Comparison of ENCODE assay signal across 9 mouse cellular contexts in the genomic region with DNA sequence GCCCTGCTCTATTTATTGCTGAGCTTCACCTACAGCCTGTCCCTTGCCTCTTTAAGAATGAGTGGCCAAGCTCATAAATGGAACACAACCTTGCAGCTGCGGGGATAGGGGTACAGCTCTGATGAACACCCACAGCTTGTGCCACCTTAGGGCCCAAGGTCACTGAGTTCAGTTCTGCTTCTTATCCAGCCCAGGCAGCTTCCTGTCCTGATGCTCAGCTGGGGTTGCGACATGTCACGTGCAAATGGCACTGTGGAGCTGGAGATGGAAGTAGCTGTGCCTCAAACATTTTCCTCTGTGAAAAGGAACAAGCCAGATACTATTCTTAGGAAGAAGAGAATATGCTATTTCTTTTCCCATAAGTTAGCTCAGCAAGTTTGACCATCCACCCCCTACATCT. TPM values are rescaled to one million over a fixed set of nuclear protein-coding genes. Genes with fewer than 3 reads are reported as not detected.
DNase-seq lines count a peak whose midpoint lies in the region; ATAC-seq and TF ChIP-seq lines count a peak whose summit lies in the region.
"Had no signal": no experiment of that assay in that cellular context is flagged by ENCODE, and none has a peak within 500 bp of the region (broad histone marks: within the 10 kb centered on the region; RNA-seq: fewer than 3 reads in every experiment).

No protein-coding gene starts in this region.

- peaks cover 10% of the 10 kb centered on the region for H3K4me1 ChIP-seq in embryonic facial prominence, embryonic 14.5 days (ENCODE audit: control insufficient read depth, insufficient read depth, low read length)
- peaks cover 34% of the 10 kb centered on the region for H3K4me1 ChIP-seq in embryonic facial prominence, embryonic 10.5 days
- H3K4me1 ChIP-seq in lung, embryonic 15.5 days = peaks cover 41% of the 10 kb centered on the region
- H3K4me1 ChIP-seq in lung, postnatal 0 days (ENCODE audit: insufficient read depth, low read depth, low read length) = peaks cover 25% of the 10 kb centered on the region
- H3K4me1 ChIP-seq in liver, embryonic 12.5 days = peaks cover 13% of the 10 kb centered on the region
- peaks cover 32% of the 10 kb centered on the region for H3K4me1 ChIP-seq in stomach, embryonic 16.5 days (ENCODE audit: control insufficient read depth, insufficient read depth, low read length)

- TF ChIP-seq CTCF in lung, postnatal 0 days (IDR thresholded peaks at IDR 0.05) = no peak

- no peaks in the 10 kb centered on the region for H3K36me3 ChIP-seq in embryonic facial prominence, embryonic 14.5 days (ENCODE audit: control insufficient read depth, insufficient read depth, low read length)
- peaks cover 17% of the 10 kb centered on the region; the same call in 1 of the 2 replicates for H3K36me3 ChIP-seq in embryonic facial prominence, embryonic 10.5 days (replicated peaks)
- H3K36me3 ChIP-seq in lung, embryonic 15.5 days = peaks cover 5% of the 10 kb centered on the region; the same call in 1 of the 2 replicates
- 0 out of 2 replicates have a peak, but pooled peaks cover 4% of the 10 kb centered on the region for H3K36me3 ChIP-seq in lung, postnatal 0 days (ENCODE audit: insufficient read depth, low read length)
- peaks cover 20% of the 10 kb centered on the region for H3K36me3 ChIP-seq in liver, embryonic 12.5 days
- H3K36me3 ChIP-seq in stomach, embryonic 16.5 days (ENCODE audit: control insufficient read depth, insufficient read depth, low read length) = no peaks in the 10 kb centered on the region

- no peak overlapping the region for H3K4me2 ChIP-seq in embryonic facial prominence, embryonic 14.5 days (ENCODE audit: low read depth, low read length)
- no peak overlapping the region for H3K4me2 ChIP-seq in lung, embryonic 15.5 days
- H3K4me2 ChIP-seq in lung, postnatal 0 days (replicated peaks; ENCODE audit: low read depth, low read length) = no peak overlapping the region
- H3K4me2 ChIP-seq in liver, embryonic 12.5 days = no peak overlapping the region
- H3K4me2 ChIP-seq in stomach, embryonic 16.5 days (ENCODE audit: low read depth, low read length) = no peak overlapping the region
- H3K4me2 ChIP-seq: embryonic facial prominence, embryonic 13.5 days had no signal

- H3K9me3 ChIP-seq in embryonic facial prominence, embryonic 14.5 days (ENCODE audit: control insufficient read depth, low read length) = no peaks in the 10 kb centered on the region
- H3K9me3 ChIP-seq in embryonic facial prominence, embryonic 10.5 days = no peaks in the 10 kb centered on the region
- no peaks in the 10 kb centered on the region for H3K9me3 ChIP-seq in lung, embryonic 15.5 days
- no peaks in the 10 kb centered on the region for H3K9me3 ChIP-seq in lung, postnatal 0 days (ENCODE audit: low read length)
- no peaks in the 10 kb centered on the region for H3K9me3 ChIP-seq in liver, embryonic 12.5 days (replicated peaks)
- H3K9me3 ChIP-seq in stomach, embryonic 16.5 days (replicated peaks; ENCODE audit: control insufficient read depth, low read length) = no peaks in the 10 kb centered on the region
- H3K9me3 ChIP-seq: embryonic facial prominence, embryonic 13.5 days had no signal

- TF ChIP-seq EP300 in lung, postnatal 0 days (IDR thresholded peaks at IDR 0.05) = no peak

- DNase-seq in embryonic facial prominence, embryonic 14.5 days (ENCODE audit: low spot score) = peak; percentile 27
- no peak for DNase-seq in embryonic facial prominence, embryonic 10.5 days (ENCODE audit: low spot score)
- no peak for DNase-seq in lung, postnatal 0 days (ENCODE audit: low spot score)
- DNase-seq in urinary bladder, postnatal 25 days (ENCODE audit: low spot score) = no peak
- DNase-seq in Muller cell, postnatal 12 days (ENCODE audit: inconsistent ontology term) = no peak

- no peaks in the 10 kb centered on the region for H3K27me3 ChIP-seq in embryonic facial prominence, embryonic 14.5 days (replicated peaks; ENCODE audit: control insufficient read depth, insufficient read depth, low read length)
- H3K27me3 ChIP-seq in embryonic facial prominence, embryonic 10.5 days (replicated peaks; ENCODE audit: low read depth, poor library complexity, severe bottlenecking) = no peaks in the 10 kb centered on the region
- H3K27me3 ChIP-seq in lung, embryonic 15.5 days = no peaks in the 10 kb centered on the region
- H3K27me3 ChIP-seq in lung, postnatal 0 days (replicated peaks; ENCODE audit: insufficient read depth, low read length) = no peaks in the 10 kb centered on the region
- H3K27me3 ChIP-seq in liver, embryonic 12.5 days (replicated peaks) = no peaks in the 10 kb centered on the region
- H3K27me3 ChIP-seq in stomach, embryonic 16.5 days (ENCODE audit: control insufficient read depth, insufficient read depth, low read length) = no peaks in the 10 kb centered on the region
- H3K27me3 ChIP-seq: embryonic facial prominence, embryonic 13.5 days had no signal

- 81% methylated on average over 3 of the region's 3 CpGs for WGBS in embryonic facial prominence, embryonic 14.5 days
- 82% methylated on average over 3 of the region's 3 CpGs for WGBS in embryonic facial prominence, embryonic 10.5 days
- WGBS in lung, embryonic 15.5 days = 85% methylated on average over 3 of the region's 3 CpGs
- 54% methylated on average over 3 of the region's 3 CpGs for whole genome bisulfite sequencing in lung, postnatal 0 days
- WGBS in liver, embryonic 12.5 days (ENCODE audit: insufficient replicate concordance) = 30% methylated on average over 3 of the region's 3 CpGs
- WGBS in stomach, embryonic 16.5 days = 80% methylated on average over 3 of the region's 3 CpGs

- H3K27ac ChIP-seq in embryonic facial prominence, embryonic 14.5 days (replicated peaks; ENCODE audit: low read depth, low read length) = peak overlapping the region; percentile 36; the same call in 1 of the 2 replicates
- H3K27ac ChIP-seq in embryonic facial prominence, embryonic 10.5 days (replicated peaks) = no peak overlapping the region
- peak overlapping the region; percentile 71; the same call in 1 of the 2 replicates for H3K27ac ChIP-seq in lung, embryonic 15.5 days
- no peak overlapping the region for H3K27ac ChIP-seq in lung, postnatal 0 days (ENCODE audit: low read length)
- H3K27ac ChIP-seq in liver, embryonic 12.5 days = 0 out of 2 replicates have a peak overlapping the region, but pooled peaks have one; percentile 12
- peak overlapping the region; percentile 78; the same call in 1 of the 2 replicates for H3K27ac ChIP-seq in stomach, embryonic 16.5 days (ENCODE audit: low read length)

- no peak overlapping the region for H3K9ac ChIP-seq in embryonic facial prominence, embryonic 14.5 days (ENCODE audit: low read depth, low read length)
- no peak overlapping the region for H3K9ac ChIP-seq in lung, embryonic 15.5 days
- no peak overlapping the region for H3K9ac ChIP-seq in lung, postnatal 0 days (replicated peaks; ENCODE audit: low read depth)
- no peak overlapping the region for H3K9ac ChIP-seq in liver, embryonic 12.5 days
- H3K9ac ChIP-seq in stomach, embryonic 16.5 days (ENCODE audit: low read length) = no peak overlapping the region
- H3K9ac ChIP-seq: embryonic facial prominence, embryonic 13.5 days had no signal

- no peak overlapping the region for H3K4me3 ChIP-seq in embryonic facial prominence, embryonic 14.5 days (ENCODE audit: low read depth, low read length)
- no peak overlapping the region for H3K4me3 ChIP-seq in embryonic facial prominence, embryonic 10.5 days
- no peak overlapping the region for H3K4me3 ChIP-seq in lung, embryonic 15.5 days
- no peak overlapping the region for H3K4me3 ChIP-seq in lung, postnatal 0 days (ENCODE audit: low read depth, low read length)
- no peak overlapping the region for H3K4me3 ChIP-seq in liver, embryonic 12.5 days
- no peak overlapping the region for H3K4me3 ChIP-seq in stomach, embryonic 16.5 days (replicated peaks; ENCODE audit: low read length)
- H3K4me3 ChIP-seq: embryonic facial prominence, embryonic 13.5 days had no signal

- no peak for ATAC-seq in embryonic facial prominence, embryonic 14.5 days (ENCODE audit: low read depth)
- no peak for ATAC-seq in lung, embryonic 15.5 days (ENCODE audit: borderline replicate concordance, extremely low read depth, low FRiP score, low TSS enrichment)
- no peak for ATAC-seq in lung, postnatal 0 days
- 0 out of 2 replicates have a peak, but pooled peaks have one; percentile 27 for ATAC-seq in liver, embryonic 12.5 days
- no peak for ATAC-seq in stomach, embryonic 16.5 days (ENCODE audit: insufficient read depth, low FRiP score)

RNA-seq across cellular contexts. Expression of a gene that starts 54.5 kb away (rescaled TPM):
- 56.4 and 60.8 TPM in 2 replicates for polyA plus RNA-seq in embryonic facial prominence, embryonic 14.5 days (2014; fragmentation: Nextera tagmentation; extraction: Ambion mirVana)
- polyA plus RNA-seq in embryonic facial prominence, embryonic 10.5 days (2016; fragmentation: Nextera tagmentation; extraction: Ambion mirVana) = 25.9 and 26.3 TPM in 2 replicates
- polyA plus RNA-seq in lung, embryonic 15.5 days (2015; fragmentation: Nextera tagmentation; extraction: Ambion mirVana) = 89.4 and 96.5 TPM in 2 replicates
- 228 and 262 TPM in 2 replicates for polyA plus RNA-seq in lung, postnatal 0 days (2015; fragmentation: Nextera tagmentation; extraction: Ambion mirVana)
- polyA plus RNA-seq in liver, embryonic 12.5 days (2016; fragmentation: Nextera tagmentation; extraction: Ambion mirVana) = 27.2 and 28.7 TPM in 2 replicates
- polyA plus RNA-seq in stomach, embryonic 16.5 days (2015; fragmentation: Nextera tagmentation; extraction: Ambion mirVana) = 46.5 and 55.0 TPM in 2 replicates

Comparison
In these comparisons a context has a peak if more than half of its experiments do, and no peak if none do; other contexts are left out.
1. H3K27ac ChIP-seq: peak in embryonic facial prominence, embryonic 14.5 days (single experiment), lung, embryonic 15.5 days (single experiment), liver, embryonic 12.5 days (single experiment) and stomach, embryonic 16.5 days (single experiment); none in embryonic facial prominence, embryonic 10.5 days (single experiment) and lung, postnatal 0 days (single experiment).